Mouse (Mus musculus): ENCODE results near the gene Insr.

The Insr gene

DNA sequence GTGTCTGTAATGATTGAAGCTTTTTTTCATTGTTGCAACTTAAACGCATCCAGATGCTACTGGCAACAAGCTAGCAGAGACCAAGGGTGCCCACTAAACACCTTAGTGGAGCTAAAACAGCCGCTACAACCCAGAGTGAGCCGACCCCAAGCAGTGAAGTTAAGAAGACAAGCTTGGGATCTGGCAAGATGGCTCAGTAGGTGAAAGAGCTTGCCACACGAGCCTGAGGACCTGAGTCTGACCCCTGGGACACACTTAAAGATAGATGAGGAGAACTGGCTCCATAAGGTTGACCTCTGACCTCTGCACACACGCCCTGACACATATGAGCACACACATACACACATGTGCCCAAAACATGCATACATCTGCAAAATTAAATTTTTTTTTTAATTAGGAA is 4.2 kb downstream of the Insr start:
- CTCF ChIA-PET: no interaction called here

DNA sequence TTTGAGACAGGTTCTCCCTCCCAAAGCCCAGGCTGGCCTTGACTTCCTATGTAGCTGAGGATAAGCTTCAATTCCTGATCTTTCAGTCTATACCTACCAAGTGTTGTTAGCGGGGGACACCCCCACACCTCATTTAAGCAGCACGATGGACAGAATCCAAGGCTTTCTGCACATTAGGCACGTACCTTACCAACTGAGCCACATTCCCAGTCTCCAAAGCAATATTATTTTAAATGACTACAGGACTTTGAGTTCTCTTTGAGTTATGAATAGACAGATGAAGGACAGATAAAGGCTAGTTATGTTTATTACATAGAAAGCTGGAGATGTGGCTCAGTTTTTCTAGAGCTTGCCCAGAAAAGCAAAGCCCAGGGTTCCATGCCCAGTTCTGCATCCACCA is 5.6 kb downstream of the Insr start:
- CTCF ChIA-PET: no interaction called here

DNA sequence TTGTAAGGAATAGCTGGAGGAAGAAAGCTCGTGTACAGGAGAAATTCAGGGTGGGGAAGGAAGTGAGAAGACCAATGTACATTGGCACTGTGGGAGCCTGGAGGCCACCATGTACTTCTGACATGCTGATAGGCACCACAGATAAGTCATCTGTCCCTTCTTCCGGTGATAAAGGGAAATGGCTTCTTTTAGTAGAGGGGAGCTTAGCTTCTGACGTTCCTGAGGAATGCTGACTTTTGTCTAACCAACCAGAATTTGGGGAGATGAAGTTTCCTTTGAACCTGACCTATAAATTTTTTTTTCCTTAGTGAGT is 12.0 kb downstream of the Insr start:
- CTCF ChIA-PET: no interaction called here

DNA sequence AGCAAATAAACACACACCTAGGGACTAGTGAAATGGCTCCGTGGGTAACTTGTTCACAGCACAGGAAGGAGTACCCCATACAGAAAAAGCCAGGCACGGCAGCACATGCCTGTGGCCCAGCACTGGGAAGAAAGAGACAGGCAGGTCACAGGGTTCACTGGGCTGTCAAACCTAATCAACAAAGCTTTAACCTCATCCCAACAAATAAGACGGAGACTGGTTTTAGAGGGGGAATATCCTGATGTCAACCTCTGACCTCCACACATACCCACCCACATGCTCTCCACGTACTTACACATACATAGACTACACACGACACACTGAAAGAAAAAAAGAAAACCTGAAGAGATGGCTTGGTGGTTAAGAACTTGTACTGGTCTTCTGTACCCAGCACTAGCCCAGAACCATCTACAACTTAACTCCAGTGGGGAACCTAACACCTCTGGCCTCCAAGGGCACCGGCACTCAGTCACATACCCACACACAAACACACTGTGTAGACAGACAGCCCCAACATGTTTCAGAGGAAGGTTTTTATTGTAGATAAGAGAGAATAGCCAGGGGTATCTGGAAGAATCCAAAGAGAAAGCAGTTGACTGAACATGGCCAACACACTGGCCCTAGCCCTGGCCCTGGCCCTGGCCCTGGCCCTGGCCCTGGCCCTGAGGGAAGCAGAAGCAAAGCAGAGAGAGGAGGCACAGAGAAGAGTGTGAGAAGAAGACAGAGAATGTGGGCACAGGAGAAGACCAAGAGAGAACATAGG is 12.6 kb downstream of the Insr start:
- CTCF ChIA-PET: no interaction called here

DNA sequence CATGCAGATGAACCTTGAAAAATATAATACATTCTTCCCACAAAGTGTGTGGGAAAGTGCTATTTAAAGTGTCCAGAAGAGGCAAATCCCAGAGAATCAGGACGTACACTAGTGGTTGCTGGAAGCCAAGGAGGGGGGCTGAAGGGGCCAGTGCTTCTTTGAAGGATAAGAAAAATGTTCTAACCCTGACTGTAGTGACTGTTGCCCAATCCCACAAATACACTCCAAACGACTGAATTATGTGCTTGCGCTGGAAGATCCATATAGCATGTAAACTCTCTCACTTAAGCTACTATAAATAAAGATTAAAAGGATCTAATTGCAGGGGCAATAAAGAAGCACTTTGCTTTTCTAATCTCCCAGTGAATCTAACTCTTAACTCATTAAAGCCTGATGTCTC is 14.2 kb downstream of the Insr start:
- CTCF ChIA-PET: no interaction called here

DNA sequence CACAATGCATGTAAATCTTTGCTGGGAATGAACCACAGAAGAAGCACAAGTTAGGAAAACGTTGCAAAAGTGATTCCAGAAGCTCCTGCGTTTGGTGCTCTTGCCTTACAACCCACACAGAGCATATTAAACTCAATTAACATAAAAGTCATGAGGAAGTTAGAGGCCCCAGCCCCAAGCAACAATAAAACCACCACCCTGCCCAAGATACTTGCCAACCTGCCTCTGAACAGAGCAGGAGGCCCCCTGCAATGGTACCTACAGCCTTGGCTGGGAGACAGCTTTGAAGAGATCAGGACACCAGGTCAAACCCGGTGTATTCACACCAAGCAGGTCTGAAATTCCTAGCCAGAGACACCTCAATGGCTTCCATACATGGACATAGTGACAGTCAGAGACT is 16.6 kb downstream of the Insr start:
- CTCF ChIA-PET: no interaction called here

DNA sequence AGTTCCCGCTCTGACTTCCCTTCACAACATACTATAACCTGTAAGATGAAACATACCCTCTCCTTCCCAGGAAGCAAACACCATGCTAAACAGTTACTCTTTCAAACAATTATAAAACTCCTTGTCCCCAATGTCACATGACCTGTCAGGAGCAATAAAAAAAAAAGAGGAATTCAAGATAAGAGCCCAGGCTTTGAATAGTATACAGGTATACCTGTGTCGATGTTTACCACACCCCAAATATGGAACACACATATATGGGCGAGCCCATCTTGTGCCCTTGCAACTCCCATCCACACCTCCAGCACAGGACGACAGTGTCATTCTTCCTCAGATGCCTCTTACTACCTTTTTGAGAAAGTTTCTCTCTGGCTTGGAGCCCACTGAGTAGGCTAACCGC is 18.3 kb downstream of the Insr start:
- CTCF ChIA-PET: no interaction called here

DNA sequence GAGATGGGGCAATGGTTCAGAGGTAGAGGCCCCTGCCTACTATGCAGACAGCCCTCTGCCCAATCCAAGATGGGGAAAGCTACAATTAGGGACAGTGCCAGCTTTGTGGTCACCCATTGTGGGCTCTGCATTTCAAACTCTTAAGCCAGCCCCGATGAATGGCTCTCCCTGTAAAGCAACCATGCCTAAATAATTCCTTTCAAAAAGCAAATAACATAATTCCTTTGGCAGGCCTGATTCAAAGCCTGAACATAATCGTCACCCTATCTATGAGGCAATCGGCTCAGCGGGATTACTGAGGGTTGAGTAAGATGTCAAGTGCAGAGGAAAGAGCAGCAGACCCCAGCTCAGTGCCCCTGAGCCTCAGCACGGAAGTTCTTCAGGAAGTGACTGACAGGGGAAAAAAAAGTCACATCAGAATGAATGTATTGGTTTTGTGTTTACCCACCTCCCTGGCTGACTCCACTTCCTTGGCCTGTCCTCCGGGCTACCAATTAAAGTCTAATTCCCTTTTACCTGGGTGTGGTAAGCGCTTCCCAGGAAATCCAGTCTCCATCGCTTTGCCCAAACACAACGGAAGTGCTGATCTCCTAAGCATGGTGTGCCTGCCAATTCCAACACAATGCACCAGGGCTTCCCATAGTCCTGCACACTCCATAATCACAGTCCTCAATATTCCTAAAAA is 19.1 kb downstream of the Insr start:
- CTCF ChIA-PET: no interaction called here

DNA sequence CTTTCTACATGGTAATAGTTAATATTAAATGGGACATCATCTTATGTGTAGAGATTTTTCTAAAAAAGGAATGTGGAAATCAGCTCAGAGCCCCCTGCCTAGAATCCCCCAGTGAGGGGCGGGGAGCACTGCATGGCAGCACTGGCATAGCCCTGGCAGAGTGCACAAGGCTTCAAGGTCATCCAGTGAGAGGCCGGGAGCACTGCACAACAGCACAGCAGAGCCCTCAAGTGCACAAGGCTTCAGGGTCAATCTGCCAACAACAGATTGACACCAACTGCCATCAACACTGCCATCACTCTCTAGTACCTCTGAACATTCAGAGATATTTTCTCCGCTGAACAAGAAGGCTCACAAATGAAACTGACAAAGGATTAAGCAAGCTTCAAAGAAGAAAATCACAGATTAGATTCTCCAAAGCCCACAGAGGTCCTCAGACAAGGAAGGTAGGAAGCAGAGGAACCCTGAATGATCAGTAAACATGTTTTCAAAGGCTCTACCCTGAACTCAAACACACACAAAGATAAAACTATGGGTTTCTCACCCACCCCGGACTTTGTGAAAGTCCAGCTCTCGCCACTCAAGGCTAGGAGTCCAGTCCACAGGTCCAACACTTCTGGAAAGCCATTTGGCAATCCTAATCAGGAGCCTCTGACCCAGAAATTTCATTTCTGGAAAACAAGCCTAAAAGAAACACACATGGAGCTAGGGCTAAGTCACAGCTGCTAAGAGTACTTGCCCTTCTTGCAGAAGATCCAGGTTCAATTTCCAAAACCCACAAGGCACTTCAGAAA is 23.1 kb downstream of the Insr start:
- CTCF ChIA-PET: no interaction called here

DNA sequence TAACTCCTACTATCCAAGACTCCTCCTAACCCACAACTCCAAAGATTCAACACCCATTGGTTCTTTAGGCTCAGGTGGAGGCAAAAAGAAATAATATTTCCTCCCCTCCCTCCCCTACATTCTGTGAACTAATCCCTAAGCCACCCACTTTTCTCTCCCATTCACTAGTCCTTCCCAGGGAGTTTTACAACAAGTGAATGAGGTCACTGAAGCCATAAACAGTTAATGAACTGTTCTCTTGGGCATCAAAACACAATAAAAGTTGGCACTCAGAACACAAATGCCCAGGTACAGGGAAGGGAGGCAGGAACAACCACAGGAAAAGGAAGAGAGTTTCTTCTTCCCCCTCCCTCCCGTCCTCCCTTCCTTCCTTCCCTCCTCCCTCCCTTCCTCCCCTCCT is 24.1 kb downstream of the Insr start:
- CTCF ChIA-PET: no interaction called here

DNA sequence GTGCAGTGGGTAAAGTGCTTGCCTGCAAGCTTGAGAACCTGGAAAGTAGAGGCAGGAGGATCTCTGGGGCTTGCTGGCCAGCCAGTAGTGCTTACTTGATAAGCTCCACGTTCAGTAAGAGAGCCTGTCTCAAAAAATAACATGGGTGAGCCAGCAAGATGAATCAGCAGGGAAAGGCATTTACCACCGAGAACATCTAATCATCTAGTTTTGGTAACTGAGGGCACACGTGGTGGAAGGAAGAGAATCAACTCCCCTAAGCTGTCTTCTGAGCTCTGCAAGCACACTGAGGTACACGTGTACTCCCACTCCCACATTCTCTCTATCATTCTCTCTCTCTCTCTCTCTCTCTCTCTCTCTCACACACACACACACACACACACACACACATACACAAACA is 26.2 kb downstream of the Insr start:
- CTCF ChIA-PET: interaction anchor here (1.2 kb wide), 1 partner anchor 72 kb away, joined by 3 read pairs; no protein-coding TSS in a partner anchor

DNA sequence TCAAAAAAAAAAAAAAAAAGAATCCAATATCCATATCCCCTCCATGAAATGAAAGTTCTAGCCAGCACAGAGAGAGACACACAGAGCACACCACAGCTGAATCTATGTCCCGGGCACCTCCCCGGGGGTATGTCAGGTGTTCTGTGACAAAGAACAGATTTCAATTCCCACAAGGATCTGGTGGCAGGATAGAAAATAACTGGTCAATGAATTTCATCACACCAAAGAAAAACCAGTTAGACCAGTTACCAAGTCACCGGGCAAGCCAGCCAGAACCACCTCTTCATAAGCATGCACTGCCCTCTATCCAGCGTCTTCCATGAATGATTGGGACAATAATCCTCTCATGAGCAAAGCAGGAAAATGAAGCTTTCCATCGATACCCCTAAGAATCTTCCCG is 26.8 kb downstream of the Insr start:
- CTCF ChIA-PET: interaction anchor here (0.6 to 1.2 kb wide), 3 partner anchors 20 to 1263 kb away, joined by 3 to 9 read pairs (median 3); no protein-coding TSS in a partner anchor

DNA sequence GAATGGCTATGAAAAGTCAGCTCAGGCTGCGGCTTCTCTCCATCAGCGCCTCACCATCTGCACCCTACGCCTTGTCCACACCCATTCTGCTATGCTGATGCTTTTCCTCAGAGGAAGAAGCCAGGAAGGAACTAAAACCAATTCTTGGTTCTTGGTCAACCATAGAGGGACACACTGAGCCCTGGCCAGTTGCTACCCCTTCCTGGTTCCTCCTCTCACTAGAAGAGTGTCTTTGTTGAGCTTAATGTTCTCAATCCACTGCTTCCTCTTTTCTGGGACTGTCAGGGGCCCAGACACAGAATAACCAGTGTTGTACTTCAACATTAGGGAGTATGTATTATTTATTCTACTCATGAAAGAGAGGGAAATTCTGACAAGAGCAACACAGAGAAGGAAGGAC is 28.3 kb downstream of the Insr start:
- CTCF ChIA-PET: interaction anchor here (0.6 to 0.7 kb wide), 2 partner anchors 8 to 97 kb away, joined by 3 to 8 read pairs; no protein-coding TSS in a partner anchor

DNA sequence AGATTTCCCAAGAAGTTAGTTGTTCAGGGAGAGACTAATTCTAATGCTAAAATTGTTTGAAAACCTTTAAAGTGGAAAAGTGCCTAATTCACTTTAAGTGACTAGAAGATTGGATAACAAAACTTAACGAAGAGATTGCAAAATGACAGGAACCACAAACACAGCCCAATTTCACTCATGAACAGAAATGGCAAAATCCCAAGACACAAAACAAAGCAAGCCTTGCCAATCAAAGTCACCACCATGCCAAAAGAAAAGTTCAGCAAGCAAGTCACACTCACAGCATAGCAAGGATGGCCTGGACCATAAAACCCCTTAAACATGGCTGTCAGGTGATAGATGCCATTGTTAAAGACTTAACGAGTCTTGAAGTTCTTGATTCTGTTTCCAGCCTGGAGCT is 29.5 kb downstream of the Insr start:
- CTCF ChIA-PET: no interaction called here

DNA sequence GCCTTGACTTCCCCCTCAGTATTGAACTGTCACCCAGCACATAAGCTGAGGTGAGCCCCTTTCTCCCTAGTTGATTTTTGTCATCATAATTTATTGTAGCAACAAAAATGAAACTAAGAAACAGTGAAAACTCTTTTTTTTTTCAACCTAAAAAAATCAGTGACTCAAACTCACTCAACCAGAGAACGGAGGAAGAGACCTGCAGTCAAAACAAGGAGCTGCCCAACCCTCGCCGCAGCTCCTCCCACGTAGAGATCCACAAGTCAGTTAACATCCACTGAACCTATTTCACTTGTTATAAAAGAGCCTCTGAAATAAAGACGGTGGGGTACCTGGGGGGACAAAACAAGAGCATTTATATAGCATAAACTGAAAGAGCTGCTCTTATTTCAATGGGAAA is 30.7 kb downstream of the Insr start:
- CTCF ChIA-PET: no interaction called here

DNA sequence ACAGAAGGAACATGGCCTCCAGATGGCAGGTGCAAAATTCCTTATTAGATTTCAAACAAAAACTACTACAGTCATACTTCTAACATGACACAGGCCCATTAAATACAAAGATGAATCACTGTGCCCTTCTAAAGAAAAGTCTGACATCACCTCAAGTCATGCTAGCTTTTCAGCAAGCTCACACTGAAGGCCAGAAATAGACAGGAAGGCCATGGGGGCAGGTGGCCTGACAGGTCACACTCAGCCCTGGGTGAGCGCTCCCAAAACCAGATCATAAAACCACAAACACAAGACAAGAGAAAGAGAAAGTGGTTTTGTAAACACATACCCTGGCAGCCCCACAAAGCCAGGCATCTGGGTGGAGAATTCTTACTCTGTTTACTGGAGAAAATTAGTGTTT is 32.3 kb downstream of the Insr start:
- CTCF ChIA-PET: no interaction called here

DNA sequence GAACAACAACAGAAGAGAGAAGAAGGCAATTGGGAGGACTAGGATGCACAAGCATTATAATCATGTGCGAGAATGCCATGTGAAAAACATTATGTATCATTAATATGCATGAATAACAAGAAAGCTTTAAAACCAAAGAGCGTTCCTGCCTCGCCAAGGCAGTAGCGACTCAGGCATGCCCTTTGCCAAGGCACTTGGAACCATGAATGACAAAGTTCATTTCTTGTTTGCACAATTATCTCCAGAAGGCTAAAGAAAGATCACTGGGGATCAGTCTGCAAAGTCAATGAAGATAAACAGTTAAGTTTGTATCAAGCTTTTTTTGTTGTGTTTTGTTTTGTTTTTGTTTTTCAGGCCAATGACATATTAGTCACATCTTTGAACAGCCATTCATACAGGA is 36.2 kb downstream of the Insr start:
- CTCF ChIA-PET: interaction anchor here (0.9 kb wide), 1 partner anchor 8 kb away, joined by 3 read pairs; no protein-coding TSS in a partner anchor

DNA sequence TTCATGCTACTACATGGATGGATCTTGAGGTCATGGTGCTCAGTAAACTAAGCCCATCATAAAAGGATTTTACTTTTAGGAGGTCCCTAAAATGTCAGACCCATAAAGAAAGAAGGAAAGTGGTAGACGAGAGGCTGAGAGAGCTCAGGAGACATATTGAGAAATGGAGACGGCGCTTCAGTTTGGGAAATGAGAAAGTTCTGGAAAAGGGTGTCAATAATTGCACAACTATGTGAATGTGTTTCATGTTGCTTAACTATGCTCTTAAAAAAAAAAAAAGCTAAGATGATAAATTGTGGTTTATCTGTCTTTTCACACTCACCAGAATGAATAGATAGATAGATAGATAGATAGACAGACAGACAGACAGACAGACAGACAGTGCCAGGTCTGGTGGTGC is 38.7 kb downstream of the Insr start:
- CTCF ChIA-PET: no interaction called here

DNA sequence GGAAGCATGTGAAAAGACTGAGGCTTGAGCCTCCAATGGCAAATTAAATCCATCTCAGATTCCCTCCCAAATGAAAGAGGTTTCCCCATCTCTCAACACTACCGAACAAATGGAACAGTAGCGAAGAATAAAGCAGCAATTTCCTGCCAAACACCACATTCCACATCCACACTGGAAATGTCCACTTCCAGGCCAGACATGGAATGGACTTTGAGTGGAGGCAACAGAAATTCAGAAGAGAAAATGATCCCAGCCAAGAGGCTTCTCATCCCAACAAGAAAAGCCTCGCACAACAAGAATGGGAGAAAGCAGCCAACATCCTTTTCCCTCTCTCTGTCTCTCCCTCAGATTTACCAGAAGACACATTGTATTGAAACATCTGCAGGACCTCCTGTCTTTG is 39.8 kb downstream of the Insr start:
- CTCF ChIA-PET: no interaction called here

DNA sequence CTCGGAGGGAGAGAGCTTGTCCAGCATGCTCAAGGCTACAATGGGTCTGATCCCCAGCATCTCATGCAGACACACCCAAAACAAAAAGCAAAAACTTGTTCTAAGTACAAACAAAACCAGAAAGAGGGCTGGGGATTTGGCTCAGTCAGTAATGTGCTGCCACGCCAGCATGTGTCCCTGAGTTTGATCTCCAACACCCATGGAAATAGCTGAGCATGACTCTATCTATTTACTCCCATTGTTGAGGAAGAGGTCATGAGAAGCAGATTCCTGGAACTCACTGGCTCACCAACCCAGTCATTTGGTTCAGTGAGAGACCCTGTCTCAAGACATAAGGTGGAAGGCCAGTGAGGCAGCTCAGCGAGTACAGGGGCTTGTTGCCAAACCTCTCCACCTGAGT is 40.6 kb downstream of the Insr start:
- CTCF ChIA-PET: no interaction called here

DNA sequence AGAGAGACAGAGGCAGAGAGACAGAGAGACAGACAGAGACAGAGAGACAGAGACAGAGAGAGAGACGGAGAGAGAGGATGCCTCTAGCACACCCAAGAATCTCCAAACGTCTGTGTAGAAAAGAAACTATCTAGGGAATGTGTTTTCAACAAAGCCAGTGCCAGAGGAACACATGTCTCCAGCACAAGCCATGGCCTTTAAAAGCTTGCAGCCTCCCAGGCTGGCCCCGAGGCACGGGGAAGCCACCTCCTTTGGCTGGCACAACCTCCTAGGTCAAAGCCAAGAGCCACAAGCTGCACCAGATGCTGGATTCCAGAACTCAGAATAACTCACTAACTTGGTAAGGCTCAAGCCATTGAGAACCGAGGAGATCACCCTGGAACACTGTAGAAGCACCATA is 42.1 kb downstream of the Insr start:
- CTCF ChIA-PET: no interaction called here

DNA sequence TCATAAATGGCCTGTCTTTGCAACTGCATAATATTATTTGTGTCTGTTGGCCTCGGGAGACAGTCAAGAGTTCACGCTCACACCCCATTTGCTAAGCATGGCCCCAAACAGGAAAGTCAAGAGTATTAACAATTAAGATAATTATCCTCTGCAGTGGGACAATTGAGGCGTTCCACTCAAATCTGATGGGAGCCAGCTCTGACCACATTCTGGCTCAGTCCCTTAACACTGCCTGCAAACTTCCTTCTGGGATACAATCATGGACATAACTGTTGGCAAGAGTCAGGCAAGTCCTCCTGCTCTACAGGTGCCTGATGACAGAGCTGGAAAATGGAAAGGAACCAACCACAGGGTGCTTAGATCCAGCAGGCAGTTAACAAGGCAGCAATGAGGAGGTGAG is 43.1 kb downstream of the Insr start:
- CTCF ChIA-PET: no interaction called here

DNA sequence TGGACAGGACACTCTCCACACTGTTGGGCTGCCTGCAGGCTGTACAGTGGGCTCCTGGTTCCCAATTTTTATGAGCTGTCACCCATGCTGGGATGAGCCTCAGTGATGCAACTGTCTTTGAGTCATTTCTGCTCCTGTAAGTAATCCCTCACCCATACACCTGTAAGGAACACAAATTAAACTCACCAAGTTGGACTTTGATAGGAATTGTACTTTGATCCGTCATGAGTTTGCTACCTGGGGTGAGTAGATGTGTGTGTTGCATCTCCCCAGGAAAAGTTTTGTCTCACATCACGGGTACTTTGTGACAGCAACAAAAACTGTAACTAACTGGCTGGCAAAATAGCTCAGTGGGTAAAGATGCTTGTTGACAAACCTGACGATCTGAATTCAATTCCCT is 44.8 kb downstream of the Insr start:
- CTCF ChIA-PET: no interaction called here
